Mouse (Mus musculus) mouse trophoblast stem cell (cell line): ENCODE data around the gene Smad5.

Experiments used
- in situ Hi-C, 2 experiments: fragments of 300-500 bp; cut with MseI, MboI; formaldehyde crosslinking; loops; 2 replicates in 1 of 2; 3 replicates in 1 of 2; pipeline ENCODE4 v1.15.1; 2025

Gene Smad5

DNA sequence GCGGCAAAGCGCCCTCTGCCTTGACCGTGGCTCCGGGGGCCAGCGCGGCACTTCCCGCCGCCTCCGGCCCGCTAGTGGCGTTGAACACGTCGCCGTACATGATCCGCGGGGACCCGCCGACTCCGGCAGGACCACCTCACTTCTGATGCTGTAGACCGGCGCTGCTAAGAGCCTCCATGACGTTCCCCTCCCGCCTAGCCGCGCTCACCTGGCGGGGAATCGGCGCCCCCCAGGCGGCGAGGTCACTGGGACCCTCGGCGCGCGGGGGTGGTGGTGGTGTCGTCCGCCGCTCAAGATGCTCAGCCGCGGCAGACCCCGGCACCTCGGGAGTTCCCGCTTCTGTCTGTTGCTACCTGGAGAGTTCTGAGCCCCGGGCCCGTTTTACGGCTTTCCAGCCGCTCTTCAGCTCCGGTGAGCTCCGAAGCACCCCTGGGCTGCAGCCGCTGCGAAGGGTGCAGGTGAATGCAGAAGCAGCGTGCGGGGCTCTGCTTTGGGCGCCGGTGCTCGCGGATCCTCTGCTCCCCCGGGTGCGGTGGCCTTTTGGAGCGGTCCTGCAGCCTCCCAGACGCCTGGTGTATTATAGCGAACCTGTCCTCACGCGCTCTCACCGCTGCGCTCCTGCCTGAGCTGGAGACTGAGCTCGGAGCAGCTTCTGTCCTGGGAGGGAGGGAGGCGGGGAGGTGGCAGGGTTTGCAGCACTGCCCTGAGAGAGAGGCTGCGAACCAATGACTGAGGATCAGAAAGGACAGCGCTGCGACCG is 50.6 kb downstream of the Smad5 start, which contains the start of gene Gm45623:
TSS of gene Gm45623 (minus strand) at position 636 of the 760 bp plus-strand sequence.
- in situ Hi-C loops: no loop called here

- in situ Hi-C loops: no loop called here
Measured at GRCm38 (mm10) chr13:56755871-56756270, 53.1 kb downstream of the Smad5 start.

- in situ Hi-C loops: no loop called here
Measured at GRCm38 (mm10) chr13:56757201-56757600, 54.4 kb downstream of the Smad5 start.

- in situ Hi-C loops: no loop called here
Measured at GRCm38 (mm10) chr13:56758492-56758891, 55.7 kb downstream of the Smad5 start.

- in situ Hi-C loops: no loop called here
Measured at GRCm38 (mm10) chr13:56762446-56763229, 59.8 kb downstream of the Smad5 start.

DNA sequence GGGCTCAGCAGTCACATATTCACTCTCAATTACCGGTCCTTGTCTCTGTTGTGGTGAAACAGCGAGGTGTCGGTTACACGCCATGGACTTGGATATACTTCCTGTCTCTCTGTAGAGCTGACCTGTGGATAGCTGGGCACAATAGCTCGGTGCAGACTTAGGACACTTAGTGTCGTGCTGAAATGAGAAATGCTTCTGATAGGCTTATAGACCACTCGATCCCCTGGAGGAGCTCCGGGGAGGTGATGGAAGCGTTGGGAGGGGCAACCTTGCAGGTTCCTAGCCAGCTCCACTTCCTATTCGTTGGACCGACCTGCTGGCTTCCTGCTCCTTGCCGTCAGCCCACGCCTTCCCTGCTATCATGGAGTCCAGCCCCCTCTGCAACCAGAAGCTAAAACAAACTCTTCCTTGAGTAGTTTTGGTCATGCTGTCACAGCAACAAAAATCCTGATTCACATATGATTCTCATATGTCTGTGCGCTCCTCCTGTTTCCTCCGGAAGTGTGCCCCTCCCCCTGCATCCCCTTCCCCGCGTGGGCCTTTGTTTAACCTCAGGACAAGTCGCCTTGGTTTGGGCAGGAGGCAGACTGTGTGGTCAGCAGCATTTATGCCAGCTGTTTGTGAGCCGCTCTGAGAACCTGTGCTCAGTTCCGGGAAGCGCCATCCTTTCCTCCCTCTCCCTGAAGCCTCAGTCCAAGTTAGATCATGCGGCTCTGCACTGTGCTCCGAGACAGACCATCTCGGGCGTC is 62.6 kb downstream of the Smad5 start:
- in situ Hi-C loops: no loop called here

GRCm38 (mm10) chr13:56766211-56766610 is 63.4 kb downstream of the Smad5 start:
- in situ Hi-C loops: no loop called here

GRCm38 (mm10) chr13:56769431-56769830 is 66.6 kb downstream of the Smad5 start:
- in situ Hi-C loops: no loop called here

- in situ Hi-C loops: no loop called here
Measured at GRCm38 (mm10) chr13:56770136-56770578, 67.3 kb downstream of the Smad5 start.

DNA sequence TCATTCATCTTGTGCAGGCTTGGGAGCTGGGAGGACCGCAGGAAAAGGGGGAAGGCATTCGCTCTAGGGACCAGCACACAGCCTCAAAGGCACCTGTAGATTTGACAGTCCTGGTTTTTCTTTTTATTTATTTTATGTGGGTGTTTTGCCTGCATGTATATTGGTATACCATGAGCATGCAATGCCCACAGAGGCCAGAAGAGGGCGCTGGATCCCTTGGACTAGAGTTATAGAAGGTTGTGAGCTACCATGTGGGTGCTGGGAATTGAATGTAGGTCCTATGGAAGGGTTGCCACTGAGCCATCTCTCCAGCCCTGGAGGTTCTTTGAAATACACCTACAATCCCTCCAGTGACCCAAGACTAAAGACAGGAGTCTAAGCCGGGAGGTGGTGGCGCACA is 68.0 kb downstream of the Smad5 start:
- in situ Hi-C loops: no loop called here

GRCm38 (mm10) chr13:56772592-56772991 is 69.8 kb downstream of the Smad5 start:
- in situ Hi-C loops: no loop called here

GRCm38 (mm10) chr13:56773262-56773870 is 70.6 kb downstream of the Smad5 start:
- in situ Hi-C loops: no loop called here

- in situ Hi-C loops: no loop called here
Measured at GRCm38 (mm10) chr13:56774304-56774703, 71.5 kb downstream of the Smad5 start.

- in situ Hi-C loops: no loop called here
Measured at GRCm38 (mm10) chr13:56780746-56781469, 78.1 kb downstream of the Smad5 start.

DNA sequence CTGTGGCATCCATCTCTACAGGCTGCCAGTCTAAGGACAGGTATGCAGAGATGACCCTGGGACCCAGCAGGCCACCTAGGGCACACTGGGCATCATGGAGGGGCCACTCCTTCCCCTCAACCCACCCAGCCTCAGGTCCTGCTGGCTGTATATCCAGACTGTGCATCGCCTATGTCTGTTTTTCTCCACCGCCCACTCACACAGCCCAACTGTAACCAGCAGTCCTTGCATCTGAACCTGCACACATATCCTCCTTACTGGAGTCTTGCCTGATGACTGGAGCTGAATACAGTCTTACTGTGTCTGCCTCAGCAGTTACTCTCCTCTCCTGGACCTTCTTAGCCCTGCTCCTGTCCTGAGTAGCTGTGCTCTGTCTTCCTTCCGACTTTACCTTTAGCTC is 78.9 kb downstream of the Smad5 start:
- in situ Hi-C loops: no loop called here

- in situ Hi-C loops: no loop called here
Measured at GRCm38 (mm10) chr13:56782621-56783020, 79.8 kb downstream of the Smad5 start.

GRCm38 (mm10) chr13:56790683-56791082 is 87.9 kb downstream of the Smad5 start:
- in situ Hi-C loops: no loop called here
